Mouse (Mus musculus): Measurements from ENCODE around the gene Slc25a54.

- no peak for TF ChIP-seq POLR2A (IDR thresholded peaks at IDR 0.05; ENCODE audit: low read depth, low read length)
- no peak for TF ChIP-seq CTCF (conservative IDR thresholded peaks at IDR 0.05; ENCODE audit: insufficient read depth, insufficient read length, low read depth, low read length)
These were observed 36.9 kb upstream of the Slc25a54 start for GRCm38 (mm10) chr3:109043395-109043794.

Measured in kidney, adult 2 months (tissue).